Mouse (Mus musculus) c-Kit-positive CD71-negative TER-119-negative erythroid progenitor cells, embryonic 14.5 days (primary cell): ENCODE measurements at regions not wholly inside any gene's neighbourhood (a gene's known extent, or its start where the extent isn't known, plus 50 kb on each side); places are given as distances from the start of the nearest gene placed in this dataset.

ENCODE experiments used
- DNase-seq: peaks from one replicate; pipeline ENCODE4 v3.0.0-alpha.2; 2013; ENCODE audit warnings: low read depth

- DNase-seq, result no peak
Observed at GRCm38 (mm10) chr11:24829578-24830401, 751.9 kb downstream of the Bcl11a start.

- DNase-seq, result no peak
Observed at GRCm38 (mm10) chr11:24830484-24830883, 752.6 kb downstream of the Bcl11a start.

- DNase-seq, result no peak
Observed at GRCm38 (mm10) chr11:24843839-24844738, 766.2 kb downstream of the Bcl11a start.

GRCm38 (mm10) chr11:24856991-24857390, 779.1 kb downstream of the Bcl11a start:
- DNase-seq, result no peak

GRCm38 (mm10) chr11:24864637-24865036, 786.8 kb downstream of the Bcl11a start:
- DNase-seq, result no peak

- DNase-seq, result no peak
Observed at GRCm38 (mm10) chr11:24865067-24865796, 787.4 kb downstream of the Bcl11a start.
